Mouse (Mus musculus) olfactory bulb, adult 2 months (tissue): ENCODE measurements around the gene Elmsan1. TPM values are rescaled to one million over a fixed set of nuclear protein-coding genes. Genes with fewer than 3 reads are reported as not detected.

Experiments
- H3K27ac ChIP-seq: fragments of 200-500 bp; 2 replicates; pipeline ENCODE4 v1.5.1; 2012; ENCODE audit warnings: low read depth, low read length; ENCODE audit not compliant: insufficient read depth
- H3K4me1 ChIP-seq: fragments of 200-500 bp; 2 replicates; pipeline ENCODE4 v1.6.1; 2012; ENCODE audit warnings: low read length; ENCODE audit not compliant: control insufficient read depth, insufficient read depth
- H3K4me3 ChIP-seq: fragments of 200-500 bp; 2 replicates; pipeline ENCODE4 v1.5.1; 2012; ENCODE audit warnings: mild to moderate bottlenecking, low read depth, low read length, moderate library complexity; ENCODE audit not compliant: insufficient read depth
- CTCF ChIP-seq: fragments of 200-500 bp; IDR thresholded peaks from 2 replicates; pipeline ENCODE4 v1.5.1; 2012; ENCODE audit warnings: low read depth, mild to moderate bottlenecking, low read length, moderate library complexity; ENCODE audit not compliant: insufficient read depth
- POLR2A ChIP-seq: fragments of 200-500 bp; IDR thresholded peaks from 2 replicates; pipeline ENCODE4 v1.6.1; 2012; ENCODE audit warnings: mild to moderate bottlenecking, low read depth, low read length, moderate library complexity; ENCODE audit not compliant: insufficient read depth
- WGBS: fragments of 180-500 bp; shearing (Covaris S2); methylation state at CpG from one replicate; pipeline ENCODE4 v1.1.7; 2018; 5-methylcytosine and 5-hydroxymethylcytosine counted together
- polyA plus RNA-seq: library from polyadenylated mRNA; stranded (reverse); fragments of >200 nt; gene quantifications from 2 replicates; pipeline ENCODE4 v1.2.4, GENCODE M21; 2012; ENCODE audit warnings: low replicate concordance; ENCODE audit not compliant: missing spikeins, insufficient read depth, insufficient read length

Elmsan1 gene
- polyA plus RNA-seq, 1 experiment = not detected

GRCm38 (mm10) chr12:84132265-84132664, 86.4 kb downstream of the Elmsan1 start:
- TF ChIP-seq POLR2A = no peak
- TF ChIP-seq CTCF = no peak
- H3K27ac ChIP-seq = no peak overlapping the region
- no peaks in the 10 kb centered on the region for H3K4me1 ChIP-seq
- H3K4me3 ChIP-seq = no peak overlapping the region
- 71% methylated on average over 3 of the region's 3 CpGs for WGBS

- Histone ChIP-seq H3K4me1 (no peaks in the 10 kb centered on the region), H3K4me3 (no peak overlapping the region), H3K27ac (no peak overlapping the region)
- TF ChIP-seq CTCF (no peak), POLR2A (no peak)
- WGBS = 93% methylated on average over 8 of the region's 8 CpGs
Observed at GRCm38 (mm10) chr12:84129931-84130330, 88.8 kb downstream of the Elmsan1 start.

- TF ChIP-seq POLR2A (no peak), CTCF (no peak)
- Histone ChIP-seq H3K27ac (no peak overlapping the region), H3K4me1 (no peaks in the 10 kb centered on the region), H3K4me3 (no peak overlapping the region)
- WGBS = 85% methylated on average over 6 of the region's 6 CpGs
Observed at GRCm38 (mm10) chr12:84128576-84128975, 90.1 kb downstream of the Elmsan1 start.

GRCm38 (mm10) chr12:84126899-84127298, 91.8 kb downstream of the Elmsan1 start:
- Histone ChIP-seq H3K4me1 (no peaks in the 10 kb centered on the region), H3K27ac (no peak overlapping the region), H3K4me3 (no peak overlapping the region)
- TF ChIP-seq CTCF = no peak
- no peak for TF ChIP-seq POLR2A
- WGBS = 87% methylated on average over 2 of the region's 2 CpGs

- no peak for TF ChIP-seq CTCF
- no peak for TF ChIP-seq POLR2A
- Histone ChIP-seq H3K4me3 (no peak overlapping the region), H3K4me1 (no peaks in the 10 kb centered on the region), H3K27ac (no peak overlapping the region)
- 86% methylated on average over 12 of the region's 12 CpGs for WGBS
Observed at GRCm38 (mm10) chr12:84125892-84126291, 92.8 kb downstream of the Elmsan1 start.

GRCm38 (mm10) chr12:84119584-84119983, 99.1 kb downstream of the Elmsan1 start:
- Histone ChIP-seq H3K4me1 (no peaks in the 10 kb centered on the region), H3K27ac (no peak overlapping the region), H3K4me3 (no peak overlapping the region)
- WGBS = 97% methylated on average over 5 of the region's 5 CpGs
- TF ChIP-seq CTCF = no peak
- no peak for TF ChIP-seq POLR2A

- H3K4me3 ChIP-seq = peak within 1 kb of the TSS; percentile 63
- no peaks in the 10 kb centered on the region for H3K4me1 ChIP-seq
- peak within 1 kb of the TSS; percentile 38; the same call in 1 of the 2 replicates for H3K27ac ChIP-seq
- no peak for TF ChIP-seq CTCF
- TF ChIP-seq POLR2A = peak; percentile 42; the same call in 1 of the 2 replicates
- 2% methylated on average over 34 of the region's 35 CpGs for WGBS
Observed at GRCm38 (mm10) chr12:84114153-84114994, 104.3 kb downstream of the Elmsan1 start, which contains the start of gene Dnal1. Dnal1 (plus strand) TSS chr12:84114366.

- TF ChIP-seq CTCF (no peak), POLR2A (no peak)
- no peak overlapping the region for H3K27ac ChIP-seq
- 25% methylated on average over 6 of the region's 6 CpGs for WGBS
- H3K4me1 ChIP-seq = no peaks in the 10 kb centered on the region
- H3K4me3 ChIP-seq = no peak overlapping the region
Observed at GRCm38 (mm10) chr12:84113676-84114075, 105.0 kb downstream of the Elmsan1 start.

- WGBS = 91% methylated on average over 4 of the region's 4 CpGs
Observed at GRCm38 (mm10) chr12:84110814-84111213, 107.9 kb downstream of the Elmsan1 start.

GRCm38 (mm10) chr12:84109924-84110323, 108.8 kb downstream of the Elmsan1 start:
- Histone ChIP-seq H3K4me1 (no peaks in the 10 kb centered on the region), H3K4me3 (no peak overlapping the region), H3K27ac (no peak overlapping the region)
- WGBS = 82% methylated on average over 1 of the region's 1 CpGs
- no peak for TF ChIP-seq CTCF
- no peak for TF ChIP-seq POLR2A

More at GRCm38 (mm10) chr12:84110814-84111213, 107.9 kb downstream of the Elmsan1 start:
- no peak overlapping the region for H3K4me3 ChIP-seq
- no peak overlapping the region for H3K27ac ChIP-seq
- no peak for TF ChIP-seq CTCF
- no peak for TF ChIP-seq POLR2A
- H3K4me1 ChIP-seq = no peaks in the 10 kb centered on the region
